Mouse (Mus musculus) neural tube, embryonic 11.5 days (tissue): ENCODE data around the gene Gm10037. TPM values are rescaled to one million over a fixed set of nuclear protein-coding genes. Genes with fewer than 3 reads are reported as not detected.
"Not testable (repeated sequence)": the region's sequence is repeated elsewhere in the genome, so short reads cannot be mapped to it uniquely, and the experiment has no call there.

Experiments
- ATAC-seq: fragments of 200-750 bp; cut with Nextera tagmentation; 2 replicates; pipeline ENCODE4 v1.8.0; 2017; ENCODE audit warnings: moderate number of reproducible peaks, mild to moderate bottlenecking, moderate TSS enrichment, moderate library complexity; ENCODE audit not compliant: insufficient read depth, low FRiP score, low TSS enrichment
- DNase-seq: peaks from one replicate; pipeline ENCODE4 v3.0.0-alpha.2; 2015; ENCODE audit warnings: low spot score
- H3K27ac ChIP-seq: fragments of 300-500 bp; sonication (generic); 2 replicates; pipeline ENCODE4 v1.5.1; 2014; ENCODE audit warnings: low read depth, mild to moderate bottlenecking, low read length
- H3K27me3 ChIP-seq: fragments of 300-500 bp; sonication (generic); 2 replicates; pipeline ENCODE4 v1.6.1; 2014; ENCODE audit warnings: mild to moderate bottlenecking, low read length, mixed read lengths; ENCODE audit not compliant: control insufficient read depth, insufficient read depth
- H3K36me3 ChIP-seq: fragments of 300-500 bp; sonication (generic); 2 replicates; pipeline ENCODE4 v1.6.1; 2014; ENCODE audit warnings: mild to moderate bottlenecking, low read length, moderate library complexity, mixed read lengths; ENCODE audit not compliant: control insufficient read depth, insufficient read depth
- H3K4me1 ChIP-seq: fragments of 300-500 bp; sonication (generic); 2 replicates; pipeline ENCODE4 v1.6.1; 2014; ENCODE audit warnings: low read length, mixed read lengths; ENCODE audit not compliant: control insufficient read depth, insufficient read depth
- H3K4me2 ChIP-seq: fragments of 300-500 bp; sonication (generic); 2 replicates; pipeline ENCODE4 v1.6.1; 2014; ENCODE audit warnings: low read depth, mild to moderate bottlenecking, moderate library complexity
- H3K4me3 ChIP-seq: fragments of 300-500 bp; sonication (generic); 2 replicates; pipeline ENCODE4 v1.5.1; 2014; ENCODE audit warnings: low read depth, low read length
- H3K9ac ChIP-seq: fragments of 300-500 bp; sonication (generic); 2 replicates; pipeline ENCODE4 v1.6.1; 2014; ENCODE audit warnings: mild to moderate bottlenecking, low read length
- H3K9me3 ChIP-seq: fragments of 300-500 bp; sonication (generic); 2 replicates; pipeline ENCODE4 v1.6.1; 2016; ENCODE audit warnings: low read length; ENCODE audit not compliant: control insufficient read depth
- WGBS: fragments of 180-500 bp; shearing (Covaris S2); extraction: QIAGEN DNeasy Blood & Tissue Kit; methylation state at CpG from one replicate; pipeline ENCODE4 v1.1.7; 2014; 5-methylcytosine and 5-hydroxymethylcytosine counted together
- polyA plus RNA-seq: library from polyadenylated mRNA; unstranded; fragments of >200 nt; fragmentation: Nextera tagmentation; extraction: Ambion mirVana; gene quantifications from 2 replicates; pipeline ENCODE4 v1.2.1, GENCODE M21; 2014

Gene Gm10037
- polyA plus RNA-seq, 1 experiment from 2014 or later, result 2.1 TPM

- ATAC-seq (no peak), DNase-seq (no peak)
- no peak within 1 kb of the TSS for H3K4me3 ChIP-seq
Measured at GRCm38 (mm10) chr13:67863026-67863425, 32.1 kb downstream of the Gm10037 start, which contains the start of gene BC048507. BC048507 (plus strand) TSS chr13:67863326.

DNA sequence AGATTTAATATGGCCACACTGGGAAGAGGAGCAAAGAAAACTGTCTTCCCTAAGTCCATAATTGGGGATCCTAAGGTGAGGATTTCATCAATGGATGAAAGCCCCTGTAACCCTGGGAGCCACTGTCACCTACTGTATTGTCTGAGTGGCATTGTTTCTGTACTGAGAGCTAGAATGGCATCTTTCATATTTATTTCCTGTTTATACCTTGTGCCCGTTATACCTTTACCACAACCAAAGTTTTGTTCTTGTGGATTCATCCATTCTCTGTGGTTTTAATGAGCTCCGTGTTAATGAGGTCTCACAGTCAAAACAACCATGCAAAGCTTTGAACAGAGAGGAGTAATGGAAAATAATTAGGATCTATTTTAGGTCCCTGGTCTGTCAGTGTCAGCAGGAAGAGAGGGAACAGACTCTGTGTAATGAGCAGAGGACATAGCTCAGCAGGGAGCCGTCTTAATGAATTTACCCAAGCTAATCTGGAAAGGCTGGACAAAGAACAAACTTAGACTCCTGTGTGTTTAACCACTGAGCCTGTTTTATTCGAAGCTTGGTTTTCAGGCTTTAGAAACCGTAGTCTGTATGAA lies 34.0 kb downstream of the Gm10037 start:
- Histone ChIP-seq H3K9me3 (no peaks in the 10 kb centered on the region), H3K4me2 (no peak overlapping the region), H3K9ac (no peak overlapping the region), H3K27me3 (no peaks in the 10 kb centered on the region), H3K4me1 (no peaks in the 10 kb centered on the region), H3K36me3 (no peaks in the 10 kb centered on the region), H3K4me3 (no peak overlapping the region), H3K27ac (no peak overlapping the region)
- ATAC-seq (no peak), DNase-seq (no peak)
- 73% methylated on average over 5 of the region's 5 CpGs for WGBS

More at GRCm38 (mm10) chr13:67863026-67863425, 32.1 kb downstream of the Gm10037 start, which contains the start of gene BC048507:
- 80% methylated on average over 11 of the region's 11 CpGs for WGBS
- no peaks in the 10 kb centered on the region for H3K36me3 ChIP-seq
- no peaks in the 10 kb centered on the region for H3K4me1 ChIP-seq
- H3K27me3 ChIP-seq, result no peaks in the 10 kb centered on the region
- no peak within 1 kb of the TSS for H3K9ac ChIP-seq
- no peak within 1 kb of the TSS for H3K4me2 ChIP-seq
- H3K27ac ChIP-seq, result no peak within 1 kb of the TSS
- no peaks in the 10 kb centered on the region for H3K9me3 ChIP-seq

GRCm38 (mm10) chr13:67867899-67868298 lies 37.0 kb downstream of the Gm10037 start:
- H3K9me3 ChIP-seq, result no peaks in the 10 kb centered on the region
- H3K27me3 ChIP-seq, result no peaks in the 10 kb centered on the region
- no peak overlapping the region for H3K27ac ChIP-seq
- no peaks in the 10 kb centered on the region for H3K4me1 ChIP-seq
- H3K4me2 ChIP-seq, result no peak overlapping the region
- H3K36me3 ChIP-seq, result no peaks in the 10 kb centered on the region
- H3K4me3 ChIP-seq, result no peak overlapping the region
- 23% methylated on average over 3 of the region's 3 CpGs for WGBS
- H3K9ac ChIP-seq, result no peak overlapping the region
- ATAC-seq (no peak), DNase-seq (no peak)

DNA sequence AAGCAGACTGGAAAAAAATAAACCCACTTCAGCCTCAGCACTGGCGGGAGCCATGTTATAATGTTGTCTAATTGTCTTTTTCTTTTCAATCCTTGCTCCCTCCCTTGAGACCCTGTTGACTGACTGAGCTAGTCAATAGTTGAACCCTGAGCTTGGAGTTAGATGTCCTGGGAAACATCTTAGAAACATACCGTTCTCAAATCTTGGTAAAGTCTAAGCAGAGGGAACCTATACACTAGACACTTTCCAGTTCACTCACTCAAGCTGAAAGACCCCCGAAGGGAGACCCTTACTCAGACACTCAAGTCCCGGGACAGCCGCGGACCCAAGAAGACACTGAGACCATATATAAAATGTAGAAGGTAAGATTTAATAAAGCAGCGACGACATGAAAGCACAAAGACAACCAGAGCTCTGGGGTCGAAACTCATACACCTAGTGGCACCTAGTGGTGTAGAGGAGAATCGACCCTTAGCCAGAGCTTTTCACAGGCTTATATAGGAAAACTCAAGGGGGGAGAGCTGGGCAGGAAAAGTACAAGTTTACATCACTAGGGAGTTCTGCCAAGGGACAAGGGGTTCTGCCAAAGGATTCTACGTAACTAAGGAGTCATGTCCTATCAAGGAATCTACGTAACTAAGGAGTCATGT lies 45.3 kb downstream of the Gm10037 start:
- 38% methylated on average over 7 of the region's 12 CpGs for WGBS
- not testable (repeated sequence) for H3K9me3 ChIP-seq, ATAC-seq, H3K4me3 ChIP-seq, H3K9ac ChIP-seq, H3K36me3 ChIP-seq, H3K27me3 ChIP-seq, H3K4me2 ChIP-seq, H3K4me1 ChIP-seq, DNase-seq, H3K27ac ChIP-seq

- ATAC-seq, result no peak
- H3K9me3 ChIP-seq, result no peaks in the 10 kb centered on the region
- H3K4me1 ChIP-seq, result no peaks in the 10 kb centered on the region
- 74% methylated on average over 6 of the region's 7 CpGs for WGBS
- H3K4me2 ChIP-seq, result no peak overlapping the region
- no peaks in the 10 kb centered on the region for H3K36me3 ChIP-seq
- no peak overlapping the region for H3K4me3 ChIP-seq
- DNase-seq, result no peak
- no peaks in the 10 kb centered on the region for H3K27me3 ChIP-seq
- H3K9ac ChIP-seq, result no peak overlapping the region
- no peak overlapping the region for H3K27ac ChIP-seq
Measured at GRCm38 (mm10) chr13:67876699-67877254, 45.9 kb downstream of the Gm10037 start.

GRCm38 (mm10) chr13:67883966-67884365 lies 53.1 kb downstream of the Gm10037 start:
- no peaks in the 10 kb centered on the region; the same call in 1 of the 2 replicates for H3K9me3 ChIP-seq
- WGBS, result 89% methylated on average over 8 of the region's 8 CpGs
- no peaks in the 10 kb centered on the region for H3K27me3 ChIP-seq
- H3K4me3 ChIP-seq, result no peak overlapping the region
- H3K4me1 ChIP-seq, result no peaks in the 10 kb centered on the region
- H3K9ac ChIP-seq, result no peak overlapping the region
- H3K27ac ChIP-seq, result no peak overlapping the region
- ATAC-seq (no peak), DNase-seq (no peak)
- no peak overlapping the region for H3K4me2 ChIP-seq
- no peaks in the 10 kb centered on the region for H3K36me3 ChIP-seq

Other genes starting within 250 kb of the Gm10037 start
- gene Zfp729b, start 221.4 kb upstream of the Gm10037 start, polyA plus RNA-seq, result 4.4 and 5.3 TPM in 2 replicates
- gene Gm49345, start 193.3 kb upstream of the Gm10037 start, polyA plus RNA-seq, result not detected in 2 replicates
- gene Zfp729a, start 193.3 kb upstream of the Gm10037 start, polyA plus RNA-seq, result 3.2 and 4.0 TPM in 2 replicates
- 12.8 and 13.6 TPM in 2 replicates for gene Zfp738, start 144.0 kb upstream of the Gm10037 start, polyA plus RNA-seq
- 3.2 and 4.4 TPM in 2 replicates for gene Zfp65, start 101.9 kb upstream of the Gm10037 start, polyA plus RNA-seq
- 5.8 and 6.5 TPM in 2 replicates for gene Zfp85, start 75.9 kb upstream of the Gm10037 start, polyA plus RNA-seq
- gene Zfp493, start 51.4 kb upstream of the Gm10037 start, polyA plus RNA-seq, result 2.9 and 3.4 TPM in 2 replicates
- 6.4 and 6.8 TPM in 2 replicates for gene Zfp273, start 17.4 kb upstream of the Gm10037 start, polyA plus RNA-seq
- gene BC048507, start 32.2 kb downstream of the Gm10037 start, polyA plus RNA-seq, result not detected in 2 replicates